Mouse (Mus musculus) macrophage (primary cell): ENCODE measurements around the gene Sfrp4. TPM values are rescaled to one million over a fixed set of nuclear protein-coding genes. Genes with fewer than 3 reads are reported as not detected.
A peak's percentile ranks its signal among the peaks of the same experiment; 100 is the strongest.

Source experiments
- H3K27ac ChIP-seq: fragments of 350-480 bp; formaldehyde crosslinking; 2 replicates; pipeline ENCODE4 v1.9.0; 2021
- H3K36me3 ChIP-seq: fragments of 350-480 bp; formaldehyde crosslinking; 2 replicates; pipeline ENCODE4 v1.9.0; 2021; ENCODE audit errors: inconsistent target
- H3K4me3 ChIP-seq: fragments of 350-480 bp; formaldehyde crosslinking; 2 replicates; pipeline ENCODE4 v1.9.0; 2021; ENCODE audit errors: inconsistent target
- H3K79me2 ChIP-seq: fragments of 350-480 bp; formaldehyde crosslinking; 2 replicates; pipeline ENCODE4 v1.9.0; 2021; ENCODE audit errors: inconsistent target
- WGBS: methylation state at CpG from one replicate; pipeline ENCODE4 v1.1.7; 2026; ENCODE audit warnings: inconsistent platforms; ENCODE audit not compliant: missing documents; 5-methylcytosine and 5-hydroxymethylcytosine counted together
- polyA plus RNA-seq: library from polyadenylated mRNA; stranded (reverse); fragments of 250-400 nt; gene quantifications from 3 replicates; pipeline ENCODE4 v1.2.4, GENCODE M21; 2018; ENCODE audit warnings: inconsistent platforms

The Sfrp4 gene
- polyA plus RNA-seq, 1 experiment from 2014 or later: not detected

- Histone ChIP-seq H3K36me3 (no peaks in the 10 kb centered on the region), H3K4me3 (peak overlapping the region; percentile 16; the same call in 1 of the 2 replicates), H3K79me2 (no peaks in the 10 kb centered on the region), H3K27ac (no peak overlapping the region)
- 16% methylated on average over 4 of the region's 5 CpGs for WGBS
Measured at GRCm38 (mm10) chr13:19618841-19619215, 4.1 kb upstream of the Sfrp4 start.

- peak within 1 kb of the TSS; percentile 16; the same call in 1 of the 2 replicates for H3K4me3 ChIP-seq
- H3K79me2 ChIP-seq: no peaks in the 10 kb centered on the region
- H3K27ac ChIP-seq: no peak within 1 kb of the TSS
- WGBS: 1% methylated on average over 45 of the region's 46 CpGs
- no peaks in the 10 kb centered on the region for H3K36me3 ChIP-seq
Measured at GRCm38 (mm10) chr13:19619216-19619927, 3.5 kb upstream of the Sfrp4 start, which contains the start of gene Epdr1. TSS of gene Epdr1 (minus strand) at chr13:19619927.

GRCm38 (mm10) chr13:19623228-19623905 lies 463 bp downstream of the Sfrp4 start:
- no peak overlapping the region for H3K27ac ChIP-seq
- H3K4me3 ChIP-seq: no peak overlapping the region
- 31% methylated on average over 30 of the region's 30 CpGs for WGBS
- H3K36me3 ChIP-seq: no peaks in the 10 kb centered on the region
- H3K79me2 ChIP-seq: no peaks in the 10 kb centered on the region

GRCm38 (mm10) chr13:19624632-19625320 lies 1.9 kb downstream of the Sfrp4 start:
- H3K27ac ChIP-seq: no peak overlapping the region
- H3K79me2 ChIP-seq: no peaks in the 10 kb centered on the region
- WGBS: 92% methylated on average over 9 of the region's 11 CpGs

GRCm38 (mm10) chr13:19626473-19626872 lies 3.6 kb downstream of the Sfrp4 start:
- Histone ChIP-seq H3K79me2 (no peaks in the 10 kb centered on the region), H3K36me3 (no peaks in the 10 kb centered on the region), H3K27ac (no peak overlapping the region), H3K4me3 (no peak overlapping the region)
- 73% methylated on average over 1 of the region's 1 CpGs for WGBS

More at GRCm38 (mm10) chr13:19624632-19625320, 1.9 kb downstream of the Sfrp4 start:
- no peaks in the 10 kb centered on the region for H3K36me3 ChIP-seq
- H3K4me3 ChIP-seq: no peak overlapping the region

DNA sequence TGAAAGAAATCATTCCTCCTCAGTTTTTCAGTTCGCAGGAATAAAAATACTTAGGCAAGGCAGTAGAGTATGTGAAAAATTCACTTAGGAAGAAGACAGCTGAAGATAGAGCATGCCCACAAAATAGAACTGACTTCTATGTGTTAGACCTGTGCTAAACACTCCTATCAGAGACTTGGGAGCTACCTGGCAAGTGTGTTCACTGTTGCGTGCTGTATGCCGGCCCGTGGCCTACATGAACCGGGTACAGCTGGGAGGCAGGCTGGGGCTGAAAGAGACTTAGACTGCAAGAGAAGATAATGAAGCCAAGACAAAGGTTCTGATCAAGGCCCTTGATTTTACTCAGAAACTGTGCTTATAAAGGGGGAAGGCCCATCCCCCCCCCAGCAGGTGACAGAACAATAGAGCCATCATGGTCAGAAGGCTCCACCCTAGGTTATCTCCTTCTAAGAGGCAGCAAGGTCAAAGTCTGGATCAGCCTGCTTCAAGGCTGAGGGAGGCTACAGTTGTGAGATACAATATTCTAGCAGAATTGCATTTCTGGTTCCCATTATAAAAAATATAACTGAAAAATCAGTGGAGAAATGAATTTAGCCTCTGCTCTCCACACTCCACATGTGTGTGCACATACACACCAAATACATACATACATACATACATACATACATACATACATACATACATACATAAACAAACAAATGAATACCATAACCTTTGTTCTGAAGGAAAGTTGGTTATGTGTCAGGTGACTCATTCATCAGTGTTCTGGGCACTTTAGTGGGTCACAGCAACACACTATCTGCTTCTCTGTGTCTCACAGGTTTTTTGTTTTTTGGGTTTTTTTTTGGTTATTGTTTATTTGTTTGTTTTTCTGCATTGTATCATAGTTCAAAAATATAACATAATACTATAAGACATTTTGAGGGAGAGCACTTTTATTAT lies 8.1 kb downstream of the Sfrp4 start:
- H3K27ac ChIP-seq: no peak overlapping the region
- WGBS: 98% methylated on average over 5 of the region's 5 CpGs
- H3K36me3 ChIP-seq: no peaks in the 10 kb centered on the region
- H3K79me2 ChIP-seq: no peaks in the 10 kb centered on the region
- H3K4me3 ChIP-seq: no peak overlapping the region

GRCm38 (mm10) chr13:19636131-19636530 lies 13.2 kb downstream of the Sfrp4 start:
- H3K27ac ChIP-seq: no peak overlapping the region
- H3K36me3 ChIP-seq: no peaks in the 10 kb centered on the region
- no peak overlapping the region for H3K4me3 ChIP-seq
- WGBS: 44% methylated on average over 4 of the region's 4 CpGs
- H3K79me2 ChIP-seq: no peaks in the 10 kb centered on the region

DNA sequence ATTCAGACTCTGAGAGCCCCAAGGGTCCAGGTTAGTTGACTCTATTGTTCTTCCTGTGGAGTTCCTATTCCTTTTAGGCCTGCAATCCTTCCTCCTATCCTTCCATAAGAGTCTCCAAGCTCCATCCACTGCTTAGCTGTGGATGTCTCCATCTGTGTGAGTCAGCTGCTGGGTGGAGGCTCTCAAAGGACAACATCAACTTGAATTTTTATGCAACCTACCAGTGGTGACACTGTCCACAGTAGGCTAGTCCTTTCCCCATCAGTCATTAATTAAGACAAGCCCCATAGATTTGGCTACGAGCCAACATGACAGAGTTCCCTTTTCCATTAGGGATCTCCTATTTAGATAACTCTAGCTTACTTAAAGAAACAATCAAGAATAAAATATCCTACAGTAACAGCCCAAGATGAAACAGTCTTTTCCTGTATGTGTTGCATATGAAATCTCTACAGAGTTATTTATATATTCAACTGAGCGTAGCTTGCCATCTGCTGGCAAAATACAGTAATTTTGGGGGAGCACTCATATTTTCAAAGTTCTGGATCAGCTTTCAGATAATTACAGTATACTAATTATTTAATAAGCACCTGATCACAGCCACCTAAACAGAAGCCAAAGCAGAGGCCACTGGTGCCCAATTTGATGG lies 17.4 kb downstream of the Sfrp4 start:
- no peak overlapping the region for H3K27ac ChIP-seq
- no peaks in the 10 kb centered on the region for H3K79me2 ChIP-seq
- WGBS: 76% methylated on average over 2 of the region's 2 CpGs
- H3K4me3 ChIP-seq: no peak overlapping the region
- H3K36me3 ChIP-seq: no peaks in the 10 kb centered on the region

- 90% methylated on average over 1 of the region's 1 CpGs for WGBS
- Histone ChIP-seq H3K36me3 (no peaks in the 10 kb centered on the region), H3K4me3 (no peak overlapping the region)
Measured at GRCm38 (mm10) chr13:19643519-19643918, 20.6 kb downstream of the Sfrp4 start.

GRCm38 (mm10) chr13:19644225-19644624 lies 21.3 kb downstream of the Sfrp4 start:
- WGBS: 85% methylated on average over 2 of the region's 2 CpGs
- Histone ChIP-seq H3K36me3 (no peaks in the 10 kb centered on the region), H3K79me2 (no peaks in the 10 kb centered on the region), H3K4me3 (no peak overlapping the region), H3K27ac (no peak overlapping the region)

More at GRCm38 (mm10) chr13:19643519-19643918, 20.6 kb downstream of the Sfrp4 start:
- H3K79me2 ChIP-seq: no peaks in the 10 kb centered on the region
- H3K27ac ChIP-seq: no peak overlapping the region

GRCm38 (mm10) chr13:19649824-19650223 lies 26.9 kb downstream of the Sfrp4 start:
- no peak overlapping the region for H3K4me3 ChIP-seq
- no peak overlapping the region for H3K27ac ChIP-seq
- no peaks in the 10 kb centered on the region for H3K79me2 ChIP-seq
- no peaks in the 10 kb centered on the region for H3K36me3 ChIP-seq
- 100% methylated on average over 2 of the region's 2 CpGs for WGBS

DNA sequence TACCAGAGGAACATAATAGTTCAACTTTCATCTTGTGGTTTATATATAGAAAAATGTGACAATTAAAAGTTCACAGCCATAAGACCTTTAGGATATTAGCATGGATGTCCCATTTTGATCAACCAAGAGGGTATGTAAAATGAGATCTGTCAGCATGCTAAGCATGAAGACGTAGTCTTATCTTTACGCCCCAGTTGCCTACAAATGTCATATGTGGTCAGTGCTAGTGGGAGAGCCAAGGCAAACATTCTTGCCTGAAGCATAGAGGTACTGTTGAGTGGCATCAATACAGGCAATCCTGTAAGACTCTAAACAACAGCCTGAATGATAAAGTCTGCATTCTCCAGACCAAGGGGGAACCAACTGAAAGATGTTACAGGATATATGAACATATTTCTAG lies 29.5 kb downstream of the Sfrp4 start:
- H3K4me3 ChIP-seq: no peak overlapping the region
- H3K36me3 ChIP-seq: no peaks in the 10 kb centered on the region
- 95% methylated on average over 2 of the region's 2 CpGs for WGBS
- no peaks in the 10 kb centered on the region for H3K79me2 ChIP-seq
- no peak overlapping the region for H3K27ac ChIP-seq

DNA sequence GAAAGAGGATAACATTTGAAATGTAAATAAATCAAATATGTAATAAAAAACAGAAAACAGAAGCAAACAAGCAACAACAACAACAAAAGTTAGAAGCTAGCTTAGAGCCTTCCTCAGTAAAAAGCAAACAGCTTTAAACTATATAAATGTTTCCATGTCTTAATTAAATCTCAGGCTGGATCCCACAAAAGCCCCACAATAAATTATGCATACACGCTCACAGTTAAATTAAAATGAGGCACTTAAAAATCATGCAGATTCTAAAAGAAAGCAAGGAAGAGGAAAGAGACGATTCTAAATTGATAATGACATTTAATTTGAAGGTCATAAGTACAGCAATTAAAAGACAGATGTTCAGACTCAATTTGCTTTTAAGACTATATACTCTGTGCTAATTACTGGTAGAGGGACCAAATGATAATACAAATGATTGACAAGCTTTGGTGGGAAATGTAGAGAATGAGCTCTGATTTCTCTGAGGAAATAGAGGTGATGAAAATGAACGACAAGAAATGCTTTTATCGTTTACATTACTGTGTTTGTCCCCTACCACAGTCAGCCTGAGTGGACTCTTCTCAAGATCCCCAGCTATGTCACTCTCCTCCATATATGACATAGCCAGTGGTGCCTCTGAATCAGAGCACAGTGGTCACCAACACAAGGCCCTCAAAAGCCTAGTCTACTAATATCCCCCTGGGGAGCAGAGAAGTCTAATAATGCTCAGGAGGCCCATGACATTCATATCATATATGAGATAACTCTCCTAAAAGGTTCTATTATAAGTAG lies 45.6 kb downstream of the Sfrp4 start:
- Histone ChIP-seq H3K4me3 (no peak overlapping the region), H3K36me3 (no peaks in the 10 kb centered on the region), H3K79me2 (no peaks in the 10 kb centered on the region), H3K27ac (no peak overlapping the region)
- 92% methylated on average over 4 of the region's 4 CpGs for WGBS
